ENCODE assay signal across 8 mouse cellular contexts in the genomic region with DNA sequence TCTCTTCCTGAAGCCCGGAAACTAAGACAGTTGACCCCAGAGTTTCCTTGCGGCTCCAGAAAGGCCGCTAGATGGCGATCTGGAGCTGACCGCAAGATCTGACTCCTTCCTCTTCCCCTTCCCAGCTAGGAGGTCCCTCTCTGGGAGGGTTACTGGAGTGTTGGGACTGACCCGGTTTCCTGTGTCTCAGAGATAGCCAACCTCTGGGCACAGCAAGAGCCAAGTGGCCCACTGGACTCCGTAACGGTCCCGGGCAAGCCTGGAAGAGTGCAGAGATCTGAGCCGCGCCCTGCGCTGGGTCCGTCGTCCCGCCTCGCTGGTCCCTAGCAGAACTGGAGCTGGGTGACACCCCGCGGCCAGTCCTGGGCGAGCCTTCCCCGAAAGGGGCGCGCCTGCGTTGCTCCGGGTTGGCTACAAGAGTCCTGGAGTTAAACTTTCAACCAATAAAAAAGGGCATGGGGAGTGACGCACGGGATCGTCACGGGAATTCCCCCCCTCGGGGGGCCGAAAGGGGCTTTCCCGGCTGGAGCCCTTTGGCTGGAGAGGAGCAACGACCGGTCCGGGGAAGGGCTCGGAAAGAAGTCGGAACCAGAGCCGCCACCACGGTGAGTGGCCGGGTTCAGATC. TPM values are rescaled to one million over a fixed set of nuclear protein-coding genes. Genes with fewer than 3 reads are reported as not detected.
DNase-seq lines count a peak whose midpoint lies in the region; ATAC-seq and TF ChIP-seq lines count a peak whose summit lies in the region.

A gene (plus strand): TSS at position 105 of the 626 bp plus-strand sequence.

- peak; percentile 95 for TF ChIP-seq POLR2A in heart, adult 2 months (IDR thresholded peaks at IDR 0.05; ENCODE audit: insufficient read depth, low read depth, low read length)
- peak; percentile 72 for TF ChIP-seq POLR2A in kidney, adult 2 months (IDR thresholded peaks at IDR 0.05; ENCODE audit: low read depth, low read length)
- peak; percentile 82 for TF ChIP-seq POLR2A in liver, adult 2 months (IDR thresholded peaks at IDR 0.05; ENCODE audit: extremely low read depth, insufficient read depth, low read length)

- H3K27me3 ChIP-seq in embryonic facial prominence, embryonic 12.5 days = peaks cover 25% of the 10 kb centered on the region
- no peaks in the 10 kb centered on the region for H3K27me3 ChIP-seq in heart, adult 2 months (ENCODE audit: control insufficient read depth, insufficient read depth, low read length)
- H3K27me3 ChIP-seq in kidney, adult 2 months (replicated peaks; ENCODE audit: control insufficient read depth, insufficient read depth, low read length) = no peaks in the 10 kb centered on the region
- H3K27me3 ChIP-seq in liver, adult 2 months (ENCODE audit: control insufficient read depth, insufficient read depth, low read length) = no peaks in the 10 kb centered on the region
- no peaks in the 10 kb centered on the region for H3K27me3 ChIP-seq in splenic B cell, adult 2 months (ENCODE audit: control insufficient read depth, insufficient read depth, low read length, poor library complexity, severe bottlenecking)

- intact Hi-C loops in heart, adult 2 months (cut with DNase I) = loop anchor here (1.0 to 10.0 kb wide), 3 partner anchors 24 to 140 kb away; a partner anchor contains a TSS

- peak within 1 kb of the TSS; percentile 66 for H3K4me3 ChIP-seq in embryonic facial prominence, embryonic 12.5 days
- H3K4me3 ChIP-seq in heart, adult 2 months = peak within 1 kb of the TSS; percentile 95
- H3K4me3 ChIP-seq in kidney, adult 2 months (ENCODE audit: insufficient read depth, low read depth, low read length) = peak within 1 kb of the TSS; percentile 73
- H3K4me3 ChIP-seq in liver, adult 2 months (ENCODE audit: insufficient read depth, low read depth, low read length) = peak within 1 kb of the TSS; percentile 63

- peak within 1 kb of the TSS; percentile 68 for H3K9ac ChIP-seq in embryonic facial prominence, embryonic 12.5 days
- H3K9ac ChIP-seq in heart, adult 2 months (ENCODE audit: low read depth, low read length) = peak within 1 kb of the TSS; percentile 87
- H3K9ac ChIP-seq in liver, adult 2 months (ENCODE audit: low read depth, low read length) = peak within 1 kb of the TSS; percentile 71

- H3K79me2 ChIP-seq in heart, adult 2 months (replicated peaks; ENCODE audit: control insufficient read depth, insufficient read depth, low read length) = no peaks in the 10 kb centered on the region
- H3K79me2 ChIP-seq in liver, adult 2 months (ENCODE audit: control insufficient read depth, insufficient read depth, low read length) = no peaks in the 10 kb centered on the region

- under 1% methylated on average over 39 of the region's 39 CpGs for WGBS in embryonic facial prominence, embryonic 12.5 days
- WGBS in heart, adult 2 months = under 1% methylated on average over 39 of the region's 39 CpGs
- under 1% methylated on average over 39 of the region's 39 CpGs for WGBS in kidney, adult 2 months
- WGBS in liver, adult 2 months = under 1% methylated on average over 39 of the region's 39 CpGs

- H3K36me3 ChIP-seq in embryonic facial prominence, embryonic 12.5 days = no peaks in the 10 kb centered on the region
- no peaks in the 10 kb centered on the region for H3K36me3 ChIP-seq in heart, adult 2 months (ENCODE audit: control insufficient read depth, insufficient read depth, low read length)
- no peaks in the 10 kb centered on the region for H3K36me3 ChIP-seq in kidney, adult 2 months (ENCODE audit: control insufficient read depth, insufficient read depth, low read length)
- H3K36me3 ChIP-seq in liver, adult 2 months (ENCODE audit: control insufficient read depth, insufficient read depth, low read length) = no peaks in the 10 kb centered on the region
- peaks cover 18% of the 10 kb centered on the region for H3K36me3 ChIP-seq in splenic B cell, adult 2 months (ENCODE audit: control insufficient read depth, insufficient read depth, low read length, poor library complexity, severe bottlenecking)

- H3K4me2 ChIP-seq in embryonic facial prominence, embryonic 12.5 days (replicated peaks) = peak within 1 kb of the TSS; percentile 98

- peak within 1 kb of the TSS; percentile 80 for H3K27ac ChIP-seq in embryonic facial prominence, embryonic 12.5 days
- peak within 1 kb of the TSS; percentile 96 for H3K27ac ChIP-seq in heart, adult 2 months
- H3K27ac ChIP-seq in kidney, adult 2 months (ENCODE audit: insufficient read depth, low read depth, low read length) = peak within 1 kb of the TSS; percentile 93
- peak within 1 kb of the TSS; percentile 69 for H3K27ac ChIP-seq in liver, adult 2 months (replicated peaks; ENCODE audit: insufficient read depth, low read depth, low read length)

- peak; percentile 94 for TF ChIP-seq CTCF in heart, adult 2 months (IDR thresholded peaks at IDR 0.05)
- peak; percentile 82 for TF ChIP-seq CTCF in kidney, adult 2 months (conservative IDR thresholded peaks at IDR 0.05; ENCODE audit: insufficient read depth, insufficient read length, low read depth, low read length)
- peak; percentile 88 for TF ChIP-seq CTCF in liver, adult 2 months (IDR thresholded peaks at IDR 0.05; ENCODE audit: low read depth, low read length)

- peak; percentile 73 for ATAC-seq in embryonic facial prominence, embryonic 12.5 days (ENCODE audit: insufficient number of reproducible peaks, insufficient read depth, low FRiP score, low TSS enrichment)
- ATAC-seq in monocyte, adult 5-6 weeks (replicated peaks; ENCODE audit: insufficient number of reproducible peaks, low FRiP score, low TSS enrichment, poor library complexity, severe bottlenecking) = peak; percentile 57

- H3K9me3 ChIP-seq in embryonic facial prominence, embryonic 12.5 days = no peaks in the 10 kb centered on the region

- TF ChIP-seq EP300 in heart, adult 2 months (IDR thresholded peaks at IDR 0.05; ENCODE audit: insufficient read depth, low read depth, low read length) = peak; percentile 38; the same call in 1 of the 2 replicates

- peak; percentile 96 for DNase-seq in 416B (ENCODE audit: low read depth)
- peak; percentile 93 for DNase-seq in adrenal gland, postnatal 25 days
- DNase-seq in heart, adult 2 months = peak; percentile 94 to 98
- peak; percentile 98 for DNase-seq in kidney, adult 2 months
- DNase-seq in liver, adult 2 months (ENCODE audit: extremely low read depth, low read depth, low spot score) = peak; percentile 81
- peak; percentile 98 for DNase-seq in splenic B cell, adult 2 months (ENCODE audit: low read depth, low spot score)

- H3K4me1 ChIP-seq in embryonic facial prominence, embryonic 12.5 days = peaks cover 22% of the 10 kb centered on the region
- no peaks in the 10 kb centered on the region; the same call in 1 of the 2 replicates for H3K4me1 ChIP-seq in heart, adult 2 months (ENCODE audit: control insufficient read depth, insufficient read depth, low read length)
- peaks cover 5% of the 10 kb centered on the region for H3K4me1 ChIP-seq in kidney, adult 2 months (ENCODE audit: control insufficient read depth, insufficient read depth, low read length)
- H3K4me1 ChIP-seq in liver, adult 2 months (ENCODE audit: control insufficient read depth, insufficient read depth, low read length) = 0 out of 2 replicates have a peak, but pooled peaks cover 3% of the 10 kb centered on the region

RNA-seq across cellular contexts. Expression of the gene that starts here (rescaled TPM):
- total RNA-seq in adrenal gland, postnatal 25 days (2021) = 42.4 and 44.3 TPM in 2 replicates
- 9.0 and 10.6 TPM in 2 replicates for polyA plus RNA-seq in embryonic facial prominence, embryonic 12.5 days (2016; fragmentation: Nextera tagmentation; extraction: Ambion mirVana)
- 10 to 100 TPM; 18.3 to 20.4 TPM for total RNA-seq in heart, adult 2 months (2021)
- polyA plus RNA-seq in heart, adult 2 months (2012; rRNA removed) = 22.1 and 22.6 TPM in 2 replicates
- 21.6 and 25.4 TPM in 2 replicates for polyA plus RNA-seq in kidney, adult 2 months (2012; rRNA removed)
- total RNA-seq in liver, adult 2 months (2014; rRNA removed) = 3.7 and 4.7 TPM in 2 replicates
- 8.1 and 9.3 TPM in 2 replicates for polyA plus RNA-seq in liver, adult 2 months (2012; rRNA removed)
- total RNA-seq in monocyte, adult 5-6 weeks (2017) = 48.8 to 62.5 TPM (median 55.3 TPM) in 3 replicates

Comparison
In these comparisons a context has a peak if more than half of its experiments do, and no peak if none do; other contexts are left out.
1. Peak in every context shown above with its lines: DNase-seq, ATAC-seq, H3K4me3 ChIP-seq and H3K27ac ChIP-seq.